Mouse (Mus musculus): ENCODE measurements around the gene Spc24.
"Not testable (repeated sequence)": the region's sequence is repeated elsewhere in the genome, so short reads cannot be mapped to it uniquely, and the experiment has no call there.

The Spc24 gene

DNA sequence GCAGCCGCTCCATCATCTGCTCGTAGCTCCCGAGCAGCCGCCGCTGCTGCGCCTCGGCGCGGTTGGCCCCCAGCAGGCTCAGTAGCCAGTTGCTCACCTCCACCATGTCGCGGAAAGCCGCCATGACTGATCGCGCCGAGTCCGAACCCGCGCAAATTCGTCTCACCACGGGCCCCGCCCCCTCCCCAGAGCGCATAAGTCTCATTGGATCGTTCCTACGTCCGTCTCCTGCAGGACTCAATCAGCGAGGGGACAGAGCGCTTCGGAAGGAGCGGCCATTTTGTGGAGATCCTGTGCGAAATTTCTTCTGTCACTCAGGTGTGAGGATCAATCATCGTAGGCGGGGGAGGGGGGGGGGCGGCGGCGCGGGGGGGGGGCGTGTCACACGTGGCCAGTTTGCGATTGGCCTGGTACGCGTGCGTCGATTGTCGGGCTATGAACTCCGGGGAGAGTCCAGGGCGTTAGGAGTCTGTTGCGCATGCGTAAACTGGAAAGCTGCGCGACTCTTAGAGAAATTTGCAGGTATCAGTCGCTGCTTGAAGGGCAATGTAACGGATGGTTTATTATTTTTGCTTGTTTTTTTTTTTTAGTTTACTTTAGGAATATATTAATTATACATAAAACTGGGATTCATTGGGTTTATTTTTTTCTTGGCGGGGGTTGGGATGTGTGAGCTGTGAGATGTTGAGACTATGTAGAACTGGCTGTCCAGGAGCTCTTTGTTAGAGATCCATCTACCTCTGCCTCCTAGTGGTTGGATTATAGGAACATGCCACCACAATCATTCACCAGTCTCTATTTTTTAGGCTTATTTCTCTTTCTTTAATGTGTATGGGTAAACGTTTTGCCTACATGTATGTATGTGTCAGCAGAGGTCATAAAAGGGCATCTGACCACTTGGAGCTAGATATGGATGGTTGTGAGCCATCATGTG lies at the start of gene Spc24:
Gene Spc24, minus strand, starts transcription at position 149 of the 934 bp plus-strand sequence.
- peak; percentile 99 for DNase-seq (ENCODE audit: low read depth, low spot score)

DNA sequence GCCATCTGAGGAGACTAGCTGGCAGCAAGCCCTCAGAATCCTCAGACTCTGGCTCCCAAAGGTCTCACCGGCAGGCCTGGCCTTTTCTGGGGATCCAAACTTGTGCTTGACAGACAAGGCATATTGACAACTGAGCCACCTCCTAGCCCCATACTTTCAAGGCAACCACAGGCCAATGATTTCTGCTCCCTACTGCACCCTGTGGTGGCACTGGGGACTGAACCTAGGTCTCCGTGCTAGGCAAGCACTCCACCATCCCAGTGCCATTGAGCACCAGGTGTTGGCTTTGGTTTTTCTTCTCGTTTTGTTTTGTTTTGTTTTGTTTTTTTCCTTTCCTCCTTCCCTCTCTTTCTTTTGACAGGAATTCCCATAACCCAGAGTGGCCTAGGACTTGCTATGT lies 48.5 kb upstream of the Spc24 start:
- peak; percentile 39 for DNase-seq (ENCODE audit: low read depth, low spot score)

DNA sequence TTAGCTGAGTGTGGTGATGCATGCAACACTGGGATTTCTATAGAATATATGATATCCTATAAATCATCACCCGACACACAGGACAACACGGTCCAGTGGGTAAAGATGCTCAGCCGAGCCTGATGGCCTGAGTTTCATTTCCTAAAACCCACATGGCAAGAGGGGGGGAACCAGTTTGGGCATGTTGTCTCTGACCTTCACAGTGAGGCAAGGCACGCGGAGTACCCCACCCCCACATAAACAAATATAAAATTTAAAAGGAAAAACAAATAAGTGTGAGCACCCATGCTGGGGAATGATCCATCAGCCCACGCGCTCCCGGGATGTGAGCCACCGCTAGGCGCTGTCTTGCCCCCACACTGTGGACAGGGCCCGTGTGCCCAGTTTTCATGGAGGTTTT lies 46.9 kb upstream of the Spc24 start:
- DNase-seq (ENCODE audit: low read depth, low spot score): no peak

DNA sequence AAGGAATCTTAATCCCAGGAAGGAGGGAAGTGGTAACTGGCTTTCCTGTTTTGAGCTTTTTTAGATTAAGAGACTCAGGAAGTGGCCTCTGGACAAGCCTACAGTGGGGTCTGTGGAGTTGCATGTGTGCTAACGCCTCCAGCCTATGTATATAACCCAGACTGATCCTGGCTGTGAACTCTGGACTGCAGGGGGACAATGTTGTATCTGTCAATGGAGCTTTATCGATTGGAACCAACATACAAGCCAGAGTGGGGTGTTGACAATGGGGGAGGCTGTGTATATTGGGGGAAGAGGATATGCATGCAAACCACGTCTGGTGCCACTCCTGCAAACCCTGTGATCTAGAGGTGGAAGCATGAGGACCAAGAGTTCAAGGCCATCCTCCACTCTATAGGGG lies 46.3 kb upstream of the Spc24 start:
- no peak for DNase-seq (ENCODE audit: low read depth, low spot score)

DNA sequence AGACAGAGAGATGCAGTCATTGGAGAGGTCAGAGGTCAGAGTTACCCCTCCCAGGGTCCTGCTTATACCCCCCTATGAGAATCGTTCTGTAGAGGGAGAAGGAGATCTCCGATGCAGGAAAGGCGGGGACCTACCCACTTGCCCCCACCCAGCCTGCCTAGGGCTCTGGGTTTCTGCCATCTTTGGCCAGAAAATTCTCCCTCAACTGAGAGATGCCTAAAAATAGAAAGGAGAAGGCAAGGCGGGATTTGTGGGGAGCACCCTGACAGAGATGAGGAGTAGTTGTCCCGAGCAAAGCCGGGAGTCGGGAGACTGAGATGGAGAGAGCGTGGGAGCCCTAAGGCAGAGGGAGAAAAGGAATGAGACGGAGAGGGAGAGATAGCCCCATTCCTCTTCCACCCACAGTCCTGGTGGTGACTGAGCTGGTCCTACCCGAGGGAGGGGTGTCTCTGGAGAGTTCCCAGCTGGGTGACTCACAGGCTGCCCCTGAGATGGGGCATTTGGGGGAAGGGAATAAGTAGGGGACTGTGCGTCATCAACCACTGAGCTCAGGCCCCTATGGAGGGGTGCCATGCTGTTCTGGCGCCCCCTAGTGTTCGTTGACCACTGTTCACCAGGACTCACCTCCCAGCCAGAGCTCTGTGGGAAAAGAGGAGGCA lies 44.0 kb upstream of the Spc24 start:
- peak; percentile 97 for DNase-seq (ENCODE audit: low read depth, low spot score)

- DNase-seq (ENCODE audit: low read depth, low spot score): no peak
Observed at GRCm38 (mm10) chr9:21801591-21801990, 41.5 kb upstream of the Spc24 start.

- DNase-seq (ENCODE audit: low read depth, low spot score): no peak
Observed at GRCm38 (mm10) chr9:21801121-21801520, 41.0 kb upstream of the Spc24 start.

DNA sequence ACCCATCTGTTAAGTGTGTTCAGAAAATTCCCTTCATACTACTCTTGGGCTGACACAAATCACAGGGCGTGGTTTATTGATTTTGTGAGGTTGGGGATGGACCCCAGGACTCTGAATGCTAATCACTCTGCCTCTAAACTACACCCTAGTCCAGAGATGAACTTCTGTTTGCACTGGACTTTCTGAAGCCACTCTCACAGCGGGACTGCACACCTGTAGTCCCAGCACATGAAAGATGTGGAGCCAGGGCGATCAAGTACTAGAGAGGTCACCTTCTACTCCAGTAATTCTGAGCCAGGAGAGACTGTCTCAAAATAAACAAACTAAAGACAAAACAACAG lies 38.9 kb upstream of the Spc24 start:
- no peak for DNase-seq (ENCODE audit: low read depth, low spot score)

GRCm38 (mm10) chr9:21798345-21799009 lies 38.4 kb upstream of the Spc24 start, which contains the start of gene Kank2:
Gene Kank2 (minus strand): TSS chr9:21798744.
- peak; percentile 70 for DNase-seq (ENCODE audit: low read depth, low spot score)

- DNase-seq (ENCODE audit: low read depth, low spot score): peak; percentile 61
Observed at GRCm38 (mm10) chr9:21797921-21798344, 37.8 kb upstream of the Spc24 start.

GRCm38 (mm10) chr9:21796919-21797318 lies 36.8 kb upstream of the Spc24 start:
- DNase-seq (ENCODE audit: low read depth, low spot score): no peak

GRCm38 (mm10) chr9:21796259-21796658 lies 36.2 kb upstream of the Spc24 start:
- peak; percentile 31 for DNase-seq (ENCODE audit: low read depth, low spot score)

GRCm38 (mm10) chr9:21795579-21795978 lies 35.5 kb upstream of the Spc24 start:
- DNase-seq (ENCODE audit: low read depth, low spot score): no peak

- DNase-seq (ENCODE audit: low read depth, low spot score): no peak
Observed at GRCm38 (mm10) chr9:21794925-21795324, 34.8 kb upstream of the Spc24 start.

DNA sequence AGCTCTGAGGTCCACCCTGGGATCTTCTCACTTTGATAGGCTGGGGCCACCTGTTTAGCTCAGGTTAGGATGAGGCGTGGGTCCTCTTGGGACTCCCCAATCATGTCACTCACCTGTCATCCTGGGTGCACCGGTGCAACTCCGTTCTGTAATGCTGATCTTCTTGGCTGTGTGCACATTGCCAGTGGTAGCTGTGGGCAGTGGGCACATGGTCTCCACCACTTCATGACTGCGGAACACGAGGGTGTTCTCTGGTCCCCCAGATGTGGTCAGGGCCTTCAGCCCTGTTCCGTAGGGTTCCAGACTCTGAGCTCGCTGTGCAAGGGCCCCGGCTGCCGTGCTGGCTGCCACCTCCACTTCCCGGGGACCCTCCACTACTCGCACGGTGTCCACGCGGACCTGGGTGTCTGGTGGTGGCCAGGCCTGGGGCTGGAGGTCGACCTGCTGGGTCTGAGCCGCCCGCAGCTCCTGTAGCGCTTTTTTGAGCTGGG lies 34.3 kb upstream of the Spc24 start:
- DNase-seq (ENCODE audit: low read depth, low spot score): no peak

DNA sequence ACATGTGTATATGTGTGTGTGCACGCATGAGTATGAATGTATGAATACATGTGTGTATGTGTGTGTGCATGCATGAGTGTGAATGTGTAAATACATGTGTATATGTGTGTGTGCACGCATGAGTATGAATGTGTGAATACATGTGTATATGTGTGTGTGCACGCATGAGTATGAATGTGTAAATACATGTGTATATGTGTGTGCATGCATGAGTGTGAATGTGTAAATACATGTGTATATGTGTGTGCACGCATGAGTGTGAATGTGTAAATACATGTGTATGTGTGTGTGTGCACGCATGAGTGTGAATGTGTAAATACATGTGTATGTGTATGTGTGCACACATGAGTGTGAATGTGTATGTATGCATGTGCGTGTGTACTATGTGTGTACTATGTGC lies 33.4 kb upstream of the Spc24 start:
- not testable (repeated sequence) for DNase-seq (ENCODE audit: low read depth, low spot score)

GRCm38 (mm10) chr9:21792644-21793043 lies 32.5 kb upstream of the Spc24 start:
- peak; percentile 74 for DNase-seq (ENCODE audit: low read depth, low spot score)

DNA sequence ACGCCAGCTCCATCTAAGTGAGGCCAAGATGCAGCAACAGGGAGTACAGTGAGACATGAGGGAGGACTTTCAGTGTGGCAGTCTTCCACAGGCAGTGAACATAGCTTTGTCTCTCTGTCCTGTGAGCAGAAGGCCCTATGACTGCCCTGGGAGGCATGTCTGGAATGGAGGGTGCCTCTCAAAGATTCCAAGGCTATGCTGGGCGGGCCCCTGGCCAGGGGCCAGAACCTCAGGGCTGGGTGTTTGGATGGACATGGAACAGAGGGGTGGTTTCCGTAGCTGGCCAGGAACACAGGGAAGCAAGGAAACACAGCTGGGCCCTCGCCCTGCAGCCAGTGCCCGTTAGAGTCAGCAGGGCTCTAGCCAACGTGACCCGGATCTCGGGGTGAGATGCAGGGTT lies 31.8 kb upstream of the Spc24 start:
- peak; percentile 97 for DNase-seq (ENCODE audit: low read depth, low spot score)

- DNase-seq (ENCODE audit: low read depth, low spot score): no peak
Observed at GRCm38 (mm10) chr9:21788234-21788633, 28.1 kb upstream of the Spc24 start.

- no peak for DNase-seq (ENCODE audit: low read depth, low spot score)
Observed at GRCm38 (mm10) chr9:21787654-21788053, 27.6 kb upstream of the Spc24 start.

DNA sequence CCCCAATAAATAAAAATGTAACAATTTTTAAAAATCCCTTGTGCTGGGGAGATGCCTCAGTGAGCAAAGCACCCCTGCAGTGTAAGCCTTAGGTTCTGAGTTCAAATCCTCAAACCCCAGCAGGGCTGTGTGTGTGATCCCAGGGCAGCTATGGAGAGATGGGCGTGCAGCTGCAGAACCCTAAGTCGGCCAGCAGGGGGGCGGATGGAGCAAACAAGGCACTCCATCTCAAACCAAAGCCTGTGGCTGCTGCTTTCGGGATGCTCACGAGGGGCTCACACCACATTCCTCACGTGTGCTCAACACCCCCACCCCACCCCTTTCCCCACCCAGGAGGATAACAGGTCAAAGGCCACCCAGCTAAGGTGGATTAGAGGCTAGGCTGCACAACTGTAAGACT lies 26.8 kb upstream of the Spc24 start:
- DNase-seq (ENCODE audit: low read depth, low spot score): peak; percentile 70

- DNase-seq (ENCODE audit: low read depth, low spot score): not testable (repeated sequence)
Observed at GRCm38 (mm10) chr9:21786309-21786708, 26.2 kb upstream of the Spc24 start.

All from 3T3-L1 (cell line).